Mouse (Mus musculus) kidney, embryonic 14.5 days (tissue): ENCODE results near the gene Abca7. TPM values are rescaled to one million over a fixed set of nuclear protein-coding genes. Genes with fewer than 3 reads are reported as not detected.
A peak's percentile ranks its signal among the peaks of the same experiment; 100 is the strongest.

Experiments
- ATAC-seq: fragments of 200-750 bp; cut with Nextera tagmentation; 2 replicates; pipeline ENCODE4 v1.8.0; 2017; ENCODE audit warnings: moderate number of reproducible peaks, mild to moderate bottlenecking, moderate TSS enrichment, moderate library complexity; ENCODE audit not compliant: low FRiP score, low TSS enrichment
- H3K27ac ChIP-seq: fragments of 300-500 bp; sonication (generic); 2 replicates; pipeline ENCODE4 v1.5.1; 2014; ENCODE audit warnings: low read depth, mild to moderate bottlenecking, low read length, moderate library complexity, mixed read lengths
- H3K27me3 ChIP-seq: fragments of 300-500 bp; sonication (generic); 2 replicates; pipeline ENCODE4 v1.6.1; 2014; ENCODE audit warnings: mild to moderate bottlenecking, low read length; ENCODE audit not compliant: control insufficient read depth, insufficient read depth
- H3K36me3 ChIP-seq: fragments of 300-500 bp; sonication (generic); 2 replicates; pipeline ENCODE4 v1.6.1; 2014; ENCODE audit warnings: low read length, mixed read lengths; ENCODE audit not compliant: control insufficient read depth, insufficient read depth
- H3K4me1 ChIP-seq: fragments of 300-500 bp; sonication (generic); 2 replicates; pipeline ENCODE4 v1.6.1; 2014; ENCODE audit warnings: low read length, mixed read lengths; ENCODE audit not compliant: control insufficient read depth, insufficient read depth
- H3K4me2 ChIP-seq: fragments of 300-500 bp; sonication (generic); replicated peaks from 2 replicates; pipeline ENCODE4 v1.6.1; 2014; ENCODE audit warnings: low read depth, mild to moderate bottlenecking, low read length
- H3K4me3 ChIP-seq: fragments of 300-500 bp; sonication (generic); 2 replicates; pipeline ENCODE4 v1.5.1; 2014; ENCODE audit warnings: mild to moderate bottlenecking, low read length
- H3K9ac ChIP-seq: fragments of 300-500 bp; sonication (generic); 2 replicates; pipeline ENCODE4 v1.6.1; 2014; ENCODE audit warnings: low read depth, mild to moderate bottlenecking, low read length, moderate library complexity
- H3K9me3 ChIP-seq: fragments of 300-500 bp; sonication (generic); 2 replicates; pipeline ENCODE4 v1.6.1; 2016; ENCODE audit warnings: low read length; ENCODE audit not compliant: control insufficient read depth
- WGBS: fragments of 180-500 bp; shearing (Covaris S2); extraction: QIAGEN DNeasy Blood & Tissue Kit; methylation state at CpG from one replicate; pipeline ENCODE4 v1.1.7; 2014; 5-methylcytosine and 5-hydroxymethylcytosine counted together
- polyA plus RNA-seq: library from polyadenylated mRNA; unstranded; fragments of >200 nt; fragmentation: Nextera tagmentation; extraction: Ambion mirVana; gene quantifications from 2 replicates; pipeline ENCODE4 v1.2.1, GENCODE M21; 2014

The Abca7 gene
- polyA plus RNA-seq, 1 experiment from 2014 or later = 2.7 TPM

- peaks cover 5% of the 10 kb centered on the region; the same call in 1 of the 2 replicates for H3K9me3 ChIP-seq
- no peaks in the 10 kb centered on the region for H3K27me3 ChIP-seq
- no peak for ATAC-seq
- H3K27ac ChIP-seq = peak overlapping the region; percentile 91
- peak overlapping the region; percentile 62 for H3K4me3 ChIP-seq
- peak overlapping the region; percentile 88 for H3K4me2 ChIP-seq
- H3K36me3 ChIP-seq = peaks cover 8% of the 10 kb centered on the region; the same call in 1 of the 2 replicates
- H3K4me1 ChIP-seq = peaks cover 38% of the 10 kb centered on the region
- 42% methylated on average over 6 of the region's 6 CpGs for WGBS
- H3K9ac ChIP-seq = peak overlapping the region; percentile 24; the same call in 1 of the 2 replicates
Observed at GRCm38 (mm10) chr10:79986232-79986878, 9.9 kb upstream of the Abca7 start.

GRCm38 (mm10) chr10:79986963-79987362 lies 9.3 kb upstream of the Abca7 start:
- Histone ChIP-seq H3K4me2 (peak overlapping the region; percentile 59; the same call in 1 of the 2 replicates), H3K9me3 (peaks cover 9% of the 10 kb centered on the region; the same call in 1 of the 2 replicates), H3K4me1 (peaks cover 38% of the 10 kb centered on the region), H3K27me3 (no peaks in the 10 kb centered on the region), H3K27ac (peak overlapping the region; percentile 48), H3K9ac (no peak overlapping the region; the same call in 1 of the 2 replicates), H3K4me3 (no peak overlapping the region; the same call in 1 of the 2 replicates), H3K36me3 (peaks cover 13% of the 10 kb centered on the region)
- WGBS = 3% methylated on average over 11 of the region's 11 CpGs
- ATAC-seq = no peak

DNA sequence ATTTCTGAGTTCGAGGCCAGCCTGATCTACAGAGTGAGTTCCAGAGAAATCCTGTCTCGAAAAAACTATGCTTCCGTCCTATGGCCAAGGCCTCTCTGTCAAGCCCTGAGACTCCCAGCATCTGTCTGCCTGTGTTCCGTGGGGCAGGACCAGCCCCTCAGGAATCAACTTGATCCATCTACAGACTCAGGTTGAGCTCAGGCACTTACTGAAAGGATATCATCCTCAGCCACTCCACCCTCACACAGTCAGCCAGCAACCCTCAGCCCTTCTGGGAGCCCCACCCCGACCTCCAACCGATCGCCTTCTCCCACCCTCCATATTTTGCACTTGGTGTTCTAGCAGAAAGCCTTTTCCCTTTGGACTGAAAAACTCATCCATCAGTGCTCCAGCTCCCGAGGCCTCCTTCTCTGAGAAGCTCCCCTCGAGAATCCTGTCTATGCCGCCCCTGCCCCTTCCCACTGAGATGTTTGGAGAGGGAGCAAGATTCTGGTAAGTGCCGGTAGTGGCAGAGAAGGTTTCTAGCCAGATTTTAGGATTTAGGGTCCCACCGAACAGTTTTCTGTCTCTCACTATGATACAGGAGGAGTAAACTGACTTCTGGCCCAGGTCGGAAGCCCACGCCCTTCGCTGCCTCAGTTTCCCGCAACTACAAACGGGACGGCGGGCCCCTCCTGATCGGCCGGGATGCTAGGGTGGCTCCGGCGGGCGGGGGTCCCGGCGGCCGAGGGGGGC lies 8.4 kb upstream of the Abca7 start:
- 10% methylated on average over 27 of the region's 27 CpGs for whole genome bisulfite sequencing
- H3K36me3 ChIP-seq = peaks cover 22% of the 10 kb centered on the region
- no peaks in the 10 kb centered on the region for H3K27me3 ChIP-seq
- peak overlapping the region; percentile 52 for H3K4me3 ChIP-seq
- H3K4me1 ChIP-seq = peaks cover 32% of the 10 kb centered on the region
- no peak for ATAC-seq
- peak overlapping the region; percentile 64 for H3K9ac ChIP-seq
- H3K9me3 ChIP-seq = peaks cover 9% of the 10 kb centered on the region; the same call in 1 of the 2 replicates
- H3K27ac ChIP-seq = peak overlapping the region; percentile 84
- H3K4me2 ChIP-seq = peak overlapping the region; percentile 59

DNA sequence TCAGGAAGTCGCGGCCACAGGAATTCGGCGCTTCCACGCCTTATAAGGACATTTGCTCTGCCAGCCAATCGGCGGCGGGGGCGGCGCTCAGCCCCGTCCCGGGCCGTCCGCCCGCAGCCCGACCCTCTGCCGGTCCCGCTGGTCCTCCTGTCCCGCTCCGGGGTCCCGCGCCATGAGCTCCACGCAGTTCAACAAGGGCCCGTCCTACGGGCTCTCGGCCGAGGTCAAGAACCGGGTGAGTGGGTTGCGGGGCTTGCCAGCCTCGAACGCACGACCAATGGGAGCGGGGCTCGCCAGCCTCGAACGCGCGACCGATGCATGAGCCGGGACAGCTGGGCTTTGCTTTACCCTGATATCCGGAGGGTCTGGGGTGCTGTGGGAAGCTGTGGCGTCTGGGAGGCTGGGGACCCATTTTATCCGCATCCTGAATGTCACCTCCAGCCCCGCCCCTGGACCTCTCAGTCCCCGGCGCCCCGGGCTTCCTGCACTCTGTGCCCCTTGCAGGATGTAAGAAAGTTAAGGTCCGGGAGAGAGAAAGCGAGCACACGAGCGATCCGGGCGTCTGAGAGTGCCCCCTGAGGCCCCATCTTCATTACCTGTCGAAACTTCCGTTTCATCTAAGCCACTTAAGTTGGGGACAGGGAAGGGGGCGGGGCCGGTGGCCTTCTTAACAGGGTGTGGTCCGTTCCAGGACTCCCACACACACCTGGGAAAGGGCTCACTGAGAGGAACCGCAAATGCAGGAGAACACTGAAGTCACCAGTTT lies 7.6 kb upstream of the Abca7 start, which contains the start of gene Cnn2:
Cnn2 (plus strand) TSS at position 79 of the 766 bp plus-strand sequence.
- H3K4me3 ChIP-seq = peak within 1 kb of the TSS; percentile 52
- peaks cover 25% of the 10 kb centered on the region for H3K4me1 ChIP-seq
- H3K4me2 ChIP-seq = peak within 1 kb of the TSS; percentile 59

GRCm38 (mm10) chr10:79989272-79989786 lies 7.0 kb upstream of the Abca7 start:
- H3K4me2 ChIP-seq = peak overlapping the region; percentile 59
- no peaks in the 10 kb centered on the region for H3K27me3 ChIP-seq
- no peak for ATAC-seq
- H3K36me3 ChIP-seq = peaks cover 32% of the 10 kb centered on the region
- H3K9me3 ChIP-seq = peaks cover 9% of the 10 kb centered on the region; the same call in 1 of the 2 replicates
- WGBS = 36% methylated on average over 8 of the region's 8 CpGs
- peak overlapping the region; percentile 84; the same call in 1 of the 2 replicates for H3K27ac ChIP-seq
- peak overlapping the region; percentile 52 for H3K4me3 ChIP-seq
- H3K4me1 ChIP-seq = peaks cover 25% of the 10 kb centered on the region
- H3K9ac ChIP-seq = peak overlapping the region; percentile 64; the same call in 1 of the 2 replicates

More for the DNA sequence above, 7.6 kb upstream of the Abca7 start, which contains the start of gene Cnn2:
- H3K9me3 ChIP-seq = peaks cover 9% of the 10 kb centered on the region; the same call in 1 of the 2 replicates
- ATAC-seq = peak; percentile 2; the same call in 1 of the 2 replicates
- H3K27ac ChIP-seq = peak within 1 kb of the TSS; percentile 84
- no peaks in the 10 kb centered on the region for H3K27me3 ChIP-seq
- peaks cover 30% of the 10 kb centered on the region for H3K36me3 ChIP-seq
- under 1% methylated on average over 59 of the region's 59 CpGs for WGBS
- H3K9ac ChIP-seq = peak within 1 kb of the TSS; percentile 64

- Histone ChIP-seq H3K9me3 (peaks cover 9% of the 10 kb centered on the region; the same call in 1 of the 2 replicates), H3K4me3 (peak overlapping the region; percentile 52), H3K4me2 (peak overlapping the region; percentile 59), H3K27ac (no peak overlapping the region), H3K27me3 (no peaks in the 10 kb centered on the region), H3K36me3 (peaks cover 32% of the 10 kb centered on the region), H3K9ac (peak overlapping the region; percentile 64), H3K4me1 (peaks cover 25% of the 10 kb centered on the region)
- no peak for ATAC-seq
- WGBS = 8% methylated on average over 15 of the region's 15 CpGs
Observed at GRCm38 (mm10) chr10:79989870-79990269, 6.4 kb upstream of the Abca7 start.

DNA sequence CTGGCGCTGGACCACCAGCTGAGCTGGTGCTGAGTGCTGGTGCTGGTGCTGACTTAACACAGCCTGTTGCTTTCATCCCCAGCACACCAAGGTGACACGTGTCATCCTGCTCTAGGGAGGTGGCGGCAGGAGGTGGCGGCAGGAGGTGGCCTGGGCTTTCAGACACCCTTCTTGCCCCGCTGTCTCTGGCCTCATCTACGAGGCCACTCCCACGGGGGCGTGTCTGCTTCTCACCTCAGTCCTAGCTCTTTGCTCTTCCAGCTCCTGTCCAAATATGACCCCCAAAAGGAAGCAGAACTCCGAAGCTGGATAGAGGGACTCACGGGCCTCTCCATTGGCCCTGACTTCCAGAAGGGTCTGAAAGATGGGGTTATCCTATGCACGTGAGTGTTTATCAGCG lies 5.2 kb upstream of the Abca7 start:
- peaks cover 9% of the 10 kb centered on the region; the same call in 1 of the 2 replicates for H3K9me3 ChIP-seq
- WGBS = 58% methylated on average over 12 of the region's 12 CpGs
- no peak overlapping the region for H3K27ac ChIP-seq
- peaks cover 32% of the 10 kb centered on the region for H3K36me3 ChIP-seq
- no peak overlapping the region; the same call in 1 of the 2 replicates for H3K4me2 ChIP-seq
- H3K4me1 ChIP-seq = peaks cover 25% of the 10 kb centered on the region
- no peak overlapping the region for H3K9ac ChIP-seq
- H3K4me3 ChIP-seq = peak overlapping the region; percentile 14
- ATAC-seq = no peak
- H3K27me3 ChIP-seq = no peaks in the 10 kb centered on the region

DNA sequence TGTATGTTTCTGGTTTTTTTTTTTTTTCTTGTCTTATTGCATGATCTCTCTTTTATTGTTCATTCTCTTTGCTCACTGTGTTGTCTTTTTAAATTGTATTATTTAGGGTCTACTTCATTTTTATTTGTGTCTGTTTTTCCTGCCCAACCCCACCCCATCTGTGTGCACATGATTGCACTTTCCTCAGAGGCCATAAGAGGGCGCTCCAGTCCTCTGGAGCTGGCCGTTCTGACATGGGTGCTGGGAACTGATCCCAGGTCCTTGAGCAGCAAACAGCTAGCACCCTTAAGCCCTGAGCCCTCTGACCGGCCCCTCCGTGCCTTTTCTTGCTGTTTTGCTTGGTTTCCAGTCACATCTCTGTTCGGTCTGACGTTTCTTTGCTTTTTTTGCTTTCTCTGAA lies 4.7 kb upstream of the Abca7 start:
- H3K9ac ChIP-seq = no peak overlapping the region
- H3K27ac ChIP-seq = no peak overlapping the region
- 82% methylated on average over 6 of the region's 6 CpGs for whole genome bisulfite sequencing
- peaks cover 32% of the 10 kb centered on the region for H3K36me3 ChIP-seq
- peaks cover 25% of the 10 kb centered on the region for H3K4me1 ChIP-seq
- peak overlapping the region; percentile 14; the same call in 1 of the 2 replicates for H3K4me3 ChIP-seq
- ATAC-seq = no peak
- peaks cover 9% of the 10 kb centered on the region; the same call in 1 of the 2 replicates for H3K9me3 ChIP-seq
- H3K27me3 ChIP-seq = no peaks in the 10 kb centered on the region
- no peak overlapping the region for H3K4me2 ChIP-seq
